Mouse (Mus musculus) cerebellum, adult 2 months (tissue): ENCODE data around the gene Trim43a.

Experiments used
- CTCF ChIP-seq: fragments of 200-500 bp; IDR thresholded peaks from 2 replicates; pipeline ENCODE4 v1.5.1; 2011; ENCODE audit warnings: low read depth, mild to moderate bottlenecking, control low read depth, low read length, moderate library complexity, borderline replicate concordance; ENCODE audit not compliant: insufficient read depth
- POLR2A ChIP-seq: fragments of 200-500 bp; IDR thresholded peaks from 2 replicates; pipeline ENCODE4 v1.6.1; 2011; ENCODE audit warnings: low read length, control low read depth, borderline replicate concordance; ENCODE audit not compliant: insufficient read depth

DNA sequence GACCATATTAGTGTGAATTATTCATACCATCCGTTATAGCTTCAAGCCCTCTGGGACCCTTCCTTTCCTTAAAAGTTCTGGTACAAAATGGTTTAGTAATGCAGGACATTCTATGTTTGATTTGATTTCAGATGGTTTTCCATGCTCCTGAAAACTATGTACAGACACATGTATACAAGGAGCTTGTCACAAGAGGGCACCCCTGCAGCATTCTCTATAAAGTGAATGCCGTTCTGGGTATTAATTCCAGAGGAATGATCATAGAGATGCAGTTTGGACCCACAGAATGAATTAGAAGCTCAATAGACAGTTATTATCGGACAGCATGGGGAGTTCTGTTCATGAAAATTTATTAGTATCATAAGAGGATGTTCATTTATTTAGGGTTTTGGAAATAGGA lies 35.2 kb upstream of the Trim43a start:
- TF ChIP-seq POLR2A = no peak
- TF ChIP-seq CTCF = no peak
